Mouse (Mus musculus) limb, embryonic 12.5 days (tissue): Measurements from ENCODE around the gene Polr3g. TPM values are rescaled to one million over a fixed set of nuclear protein-coding genes. Genes with fewer than 3 reads are reported as not detected.
A peak's percentile ranks its signal among the peaks of the same experiment; 100 is the strongest.
"Not testable (repeated sequence)": the region's sequence is repeated elsewhere in the genome, so short reads cannot be mapped to it uniquely, and the experiment has no call there.

ENCODE experiments used
- ATAC-seq: fragments of 200-750 bp; cut with Nextera tagmentation; 2 replicates; pipeline ENCODE4 v1.8.0; 2017; ENCODE audit warnings: low read depth, moderate TSS enrichment; ENCODE audit not compliant: insufficient number of reproducible peaks, insufficient read depth, low FRiP score, low TSS enrichment
- H3K27ac ChIP-seq: fragments of 300-500 bp; sonication (generic); 2 replicates; pipeline ENCODE4 v1.5.1; 2016; ENCODE audit warnings: mild to moderate bottlenecking, moderate library complexity
- H3K27me3 ChIP-seq: fragments of 300-500 bp; sonication (generic); 2 replicates; pipeline ENCODE4 v1.6.1; 2016; ENCODE audit warnings: mild to moderate bottlenecking, moderate library complexity
- H3K36me3 ChIP-seq: fragments of 300-500 bp; sonication (generic); 2 replicates; pipeline ENCODE4 v1.6.1; 2016; ENCODE audit warnings: mild to moderate bottlenecking, moderate library complexity
- H3K4me1 ChIP-seq: fragments of 300-500 bp; sonication (generic); replicated peaks from 2 replicates; pipeline ENCODE4 v1.6.1; 2016
- H3K4me2 ChIP-seq: fragments of 300-500 bp; sonication (generic); 2 replicates; pipeline ENCODE4 v1.6.1; 2016; ENCODE audit warnings: mild to moderate bottlenecking, moderate library complexity
- H3K4me3 ChIP-seq: fragments of 300-500 bp; sonication (generic); replicated peaks from 2 replicates; pipeline ENCODE4 v1.5.1; 2016; ENCODE audit warnings: mild to moderate bottlenecking
- H3K9ac ChIP-seq: fragments of 300-500 bp; sonication (generic); replicated peaks from 2 replicates; pipeline ENCODE4 v1.6.1; 2016; ENCODE audit warnings: mild to moderate bottlenecking, moderate library complexity
- H3K9me3 ChIP-seq: fragments of 300-500 bp; sonication (generic); 2 replicates; pipeline ENCODE4 v1.6.1; 2016; ENCODE audit warnings: mild to moderate bottlenecking, moderate library complexity
- WGBS: fragments of 180-500 bp; shearing (Covaris S2); methylation state at CpG from one replicate; pipeline ENCODE4 v1.1.7; 2016; 5-methylcytosine and 5-hydroxymethylcytosine counted together
- polyA plus RNA-seq: library from polyadenylated mRNA; unstranded; fragments of >200 nt; fragmentation: Nextera tagmentation; extraction: Ambion mirVana; gene quantifications from 2 replicates; pipeline ENCODE4 v1.2.1, GENCODE M21; 2016

The Polr3g gene
- polyA plus RNA-seq, 1 experiment from 2014 or later = 14.6 TPM

GRCm38 (mm10) chr13:81656091-81656850, 54.5 kb downstream of the Polr3g start:
- WGBS = 46% methylated on average over 14 of the region's 14 CpGs
- peak overlapping the region; percentile 69 for H3K4me2 ChIP-seq

GRCm38 (mm10) chr13:81650382-81650781, 60.4 kb downstream of the Polr3g start:
- H3K9ac ChIP-seq, H3K4me2 ChIP-seq, H3K9me3 ChIP-seq, H3K36me3 ChIP-seq, ATAC-seq, H3K27ac ChIP-seq, H3K4me3 ChIP-seq, H3K4me1 ChIP-seq, H3K27me3 ChIP-seq: not testable (repeated sequence)
- WGBS = 83% methylated on average over 5 of the region's 6 CpGs

More at GRCm38 (mm10) chr13:81656091-81656850, 54.5 kb downstream of the Polr3g start:
- Histone ChIP-seq H3K36me3 (peaks cover 8% of the 10 kb centered on the region; the same call in 1 of the 2 replicates), H3K9me3 (no peaks in the 10 kb centered on the region), H3K4me3 (no peak overlapping the region), H3K4me1 (peaks cover 8% of the 10 kb centered on the region), H3K27ac (no peak overlapping the region), H3K9ac (no peak overlapping the region), H3K27me3 (no peaks in the 10 kb centered on the region)
- ATAC-seq = no peak

- Histone ChIP-seq H3K4me3 (no peak overlapping the region), H3K4me2 (no peak overlapping the region), H3K27ac (no peak overlapping the region), H3K9me3 (no peaks in the 10 kb centered on the region), H3K9ac (no peak overlapping the region), H3K27me3 (no peaks in the 10 kb centered on the region), H3K4me1 (peaks cover 3% of the 10 kb centered on the region), H3K36me3 (no peaks in the 10 kb centered on the region)
- ATAC-seq = no peak
- WGBS = 83% methylated on average over 6 of the region's 6 CpGs
Observed at GRCm38 (mm10) chr13:81646348-81646747, 64.5 kb downstream of the Polr3g start.

- Histone ChIP-seq H3K9ac (no peak overlapping the region), H3K27me3 (no peaks in the 10 kb centered on the region), H3K4me1 (peaks cover 5% of the 10 kb centered on the region), H3K27ac (no peak overlapping the region), H3K4me2 (no peak overlapping the region), H3K36me3 (no peaks in the 10 kb centered on the region), H3K9me3 (no peaks in the 10 kb centered on the region), H3K4me3 (no peak overlapping the region)
- no peak for ATAC-seq
- 89% methylated on average over 11 of the region's 11 CpGs for WGBS
Observed at GRCm38 (mm10) chr13:81644047-81644565, 66.7 kb downstream of the Polr3g start.

- 66% methylated on average over 7 of the region's 7 CpGs for WGBS
Observed at GRCm38 (mm10) chr13:81642491-81643149, 68.2 kb downstream of the Polr3g start.

GRCm38 (mm10) chr13:81641289-81642045, 69.3 kb downstream of the Polr3g start:
- ATAC-seq = 0 out of 2 replicates have a peak, but pooled peaks have one; percentile 45
- Histone ChIP-seq H3K4me2 (peak overlapping the region; percentile 44), H3K4me3 (no peak overlapping the region), H3K4me1 (peaks cover 5% of the 10 kb centered on the region), H3K27me3 (no peaks in the 10 kb centered on the region), H3K27ac (0 out of 2 replicates have a peak overlapping the region, but pooled peaks have one; percentile 50), H3K9me3 (no peaks in the 10 kb centered on the region), H3K9ac (no peak overlapping the region), H3K36me3 (no peaks in the 10 kb centered on the region)
- WGBS = 11% methylated on average over 8 of the region's 8 CpGs

More at GRCm38 (mm10) chr13:81642491-81643149, 68.2 kb downstream of the Polr3g start:
- H3K27me3 ChIP-seq = no peaks in the 10 kb centered on the region
- no peak overlapping the region for H3K4me2 ChIP-seq
- H3K36me3 ChIP-seq = no peaks in the 10 kb centered on the region
- no peaks in the 10 kb centered on the region for H3K9me3 ChIP-seq
- no peak for ATAC-seq
- no peak overlapping the region for H3K27ac ChIP-seq
- no peak overlapping the region for H3K4me3 ChIP-seq
- H3K4me1 ChIP-seq = peaks cover 5% of the 10 kb centered on the region
- no peak overlapping the region for H3K9ac ChIP-seq

- WGBS = 49% methylated on average over 6 of the region's 6 CpGs
- H3K4me2 ChIP-seq = no peak overlapping the region
- no peak overlapping the region for H3K4me3 ChIP-seq
- peaks cover 5% of the 10 kb centered on the region for H3K4me1 ChIP-seq
- H3K27me3 ChIP-seq = no peaks in the 10 kb centered on the region
- no peaks in the 10 kb centered on the region for H3K9me3 ChIP-seq
- H3K36me3 ChIP-seq = no peaks in the 10 kb centered on the region
- H3K27ac ChIP-seq = no peak overlapping the region
- no peak overlapping the region for H3K9ac ChIP-seq
- ATAC-seq = no peak
Observed at GRCm38 (mm10) chr13:81640881-81641280, 69.9 kb downstream of the Polr3g start.

GRCm38 (mm10) chr13:81639624-81640023, 71.2 kb downstream of the Polr3g start:
- 61% methylated on average over 4 of the region's 4 CpGs for WGBS
- no peak for ATAC-seq
- H3K4me2 ChIP-seq = no peak overlapping the region
- H3K4me1 ChIP-seq = peaks cover 5% of the 10 kb centered on the region
- H3K27me3 ChIP-seq = peaks cover 3% of the 10 kb centered on the region; the same call in 1 of the 2 replicates
- no peaks in the 10 kb centered on the region for H3K36me3 ChIP-seq
- no peaks in the 10 kb centered on the region for H3K9me3 ChIP-seq
- no peak overlapping the region for H3K27ac ChIP-seq
- H3K9ac ChIP-seq = no peak overlapping the region
- H3K4me3 ChIP-seq = no peak overlapping the region

GRCm38 (mm10) chr13:81632720-81633415, 77.9 kb downstream of the Polr3g start, which contains the start of gene Adgrv1:
Adgrv1 (minus strand) TSS chr13:81633154.
- Histone ChIP-seq H3K27me3 (peaks cover 25% of the 10 kb centered on the region), H3K27ac (no peak within 1 kb of the TSS), H3K9me3 (no peaks in the 10 kb centered on the region), H3K4me2 (peak within 1 kb of the TSS; percentile 80), H3K9ac (peak within 1 kb of the TSS; percentile 34; the same call in 1 of the 2 replicates), H3K4me1 (peaks cover 5% of the 10 kb centered on the region; the same call in 1 of the 2 replicates), H3K4me3 (peak within 1 kb of the TSS; percentile 50), H3K36me3 (no peaks in the 10 kb centered on the region)
- ATAC-seq = peak; percentile 94
- WGBS = 2% methylated on average over 42 of the region's 42 CpGs

- H3K4me2 ChIP-seq = no peak overlapping the region
- peaks cover 25% of the 10 kb centered on the region for H3K27me3 ChIP-seq
- H3K27ac ChIP-seq = no peak overlapping the region
- no peaks in the 10 kb centered on the region for H3K9me3 ChIP-seq
- no peak overlapping the region for H3K9ac ChIP-seq
- H3K4me3 ChIP-seq = no peak overlapping the region
- H3K4me1 ChIP-seq = peaks cover 5% of the 10 kb centered on the region; the same call in 1 of the 2 replicates
- H3K36me3 ChIP-seq = no peaks in the 10 kb centered on the region
- no peak for ATAC-seq
- 75% methylated on average over 5 of the region's 5 CpGs for WGBS
Observed at GRCm38 (mm10) chr13:81630566-81630965, 80.2 kb downstream of the Polr3g start.
